Mouse (Mus musculus) small intestine, adult 2 months (tissue): ENCODE results near the gene Hfe2. TPM values are rescaled to one million over a fixed set of nuclear protein-coding genes. Genes with fewer than 3 reads are reported as not detected.
A peak's percentile ranks its signal among the peaks of the same experiment; 100 is the strongest.
"Not testable (repeated sequence)": the region's sequence is repeated elsewhere in the genome, so short reads cannot be mapped to it uniquely, and the experiment has no call there.

Source experiments
- H3K27ac ChIP-seq: fragments of 200-500 bp; 2 replicates; pipeline ENCODE4 v1.5.1; 2012; ENCODE audit warnings: low read depth, low read length, control low read depth, inconsistent platforms; ENCODE audit not compliant: insufficient read depth
- H3K27me3 ChIP-seq: fragments of 200-500 bp; 2 replicates; pipeline ENCODE4 v1.6.1; 2012; ENCODE audit warnings: mild to moderate bottlenecking, moderate library complexity, low read length, inconsistent platforms; ENCODE audit not compliant: control insufficient read depth, insufficient read depth
- H3K36me3 ChIP-seq: fragments of 200-500 bp; 2 replicates; pipeline ENCODE4 v1.6.1; 2012; ENCODE audit warnings: mild to moderate bottlenecking, low read length, control low read depth, inconsistent platforms; ENCODE audit not compliant: control insufficient read depth, insufficient read depth
- H3K4me1 ChIP-seq: fragments of 200-500 bp; 2 replicates; pipeline ENCODE4 v1.6.1; 2012; ENCODE audit warnings: low read length, inconsistent platforms, mixed read lengths; ENCODE audit not compliant: control insufficient read depth, insufficient read depth, insufficient read length
- H3K4me3 ChIP-seq: fragments of 200-500 bp; 2 replicates; pipeline ENCODE4 v1.5.1; 2012; ENCODE audit warnings: low read depth, mild to moderate bottlenecking, control low read depth, inconsistent platforms, low read length, moderate library complexity
- CTCF ChIP-seq: fragments of 200-500 bp; IDR thresholded peaks from 2 replicates; pipeline ENCODE4 v1.5.1; 2012; ENCODE audit warnings: low read depth, mild to moderate bottlenecking, control low read depth, inconsistent platforms, low read length, moderate library complexity, mixed read lengths; ENCODE audit not compliant: insufficient replicate concordance, insufficient read length; ENCODE audit errors: extremely low read depth
- POLR2A ChIP-seq: fragments of 200-500 bp; IDR thresholded peaks from 2 replicates; pipeline ENCODE4 v1.6.1; 2012; ENCODE audit warnings: low read depth, mild to moderate bottlenecking, control low read depth, inconsistent platforms, low read length, moderate library complexity
- WGBS: fragments of 180-500 bp; shearing (Covaris S2); methylation state at CpG from one replicate; pipeline ENCODE4 v1.1.7; 2018; 5-methylcytosine and 5-hydroxymethylcytosine counted together
- polyA plus RNA-seq: library from polyadenylated mRNA; depleted of rRNA; stranded (reverse); fragments of >200 nt; gene quantifications from 2 replicates; pipeline ENCODE4 v1.2.3, GENCODE M21; 2012

Hfe2 gene
- polyA plus RNA-seq, 1 experiment: not detected

GRCm38 (mm10) chr3:96494912-96495311 lies 30.1 kb upstream of the Hfe2 start:
- WGBS: 97% methylated on average over 3 of the region's 3 CpGs
- TF ChIP-seq CTCF (no peak), POLR2A (no peak)
- Histone ChIP-seq H3K4me1 (peaks cover 5% of the 10 kb centered on the region), H3K36me3 (no peaks in the 10 kb centered on the region), H3K27ac (no peak overlapping the region), H3K4me3 (no peak overlapping the region), H3K27me3 (no peaks in the 10 kb centered on the region)

GRCm38 (mm10) chr3:96495490-96496210 lies 29.3 kb upstream of the Hfe2 start:
- Histone ChIP-seq H3K4me3 (no peak overlapping the region), H3K36me3 (no peaks in the 10 kb centered on the region), H3K4me1 (peaks cover 5% of the 10 kb centered on the region), H3K27me3 (no peaks in the 10 kb centered on the region), H3K27ac (no peak overlapping the region)
- no peak for TF ChIP-seq CTCF
- TF ChIP-seq POLR2A: no peak
- WGBS: 95% methylated on average over 1 of the region's 1 CpGs

GRCm38 (mm10) chr3:96496216-96496615 lies 28.8 kb upstream of the Hfe2 start:
- WGBS: 48% methylated on average over 7 of the region's 7 CpGs

GRCm38 (mm10) chr3:96496620-96497275 lies 28.2 kb upstream of the Hfe2 start:
- H3K27me3 ChIP-seq, H3K36me3 ChIP-seq, H3K4me1 ChIP-seq, H3K27ac ChIP-seq: not testable (repeated sequence)
- H3K4me3 ChIP-seq: peak overlapping the region; percentile 68
- WGBS: 16% methylated on average over 14 of the region's 14 CpGs

More at GRCm38 (mm10) chr3:96496216-96496615, 28.8 kb upstream of the Hfe2 start:
- TF ChIP-seq CTCF (no peak), POLR2A (no peak)
- H3K27me3 ChIP-seq: no peaks in the 10 kb centered on the region
- no peaks in the 10 kb centered on the region for H3K36me3 ChIP-seq
- no peak overlapping the region for H3K4me3 ChIP-seq
- peaks cover 5% of the 10 kb centered on the region for H3K4me1 ChIP-seq
- no peak overlapping the region for H3K27ac ChIP-seq

- TF ChIP-seq POLR2A (no peak), CTCF (peak; percentile 76; the same call in 1 of the 2 replicates)
- under 1% methylated on average over 19 of the region's 19 CpGs for WGBS
- H3K36me3 ChIP-seq: no peaks in the 10 kb centered on the region
- H3K4me3 ChIP-seq: peak overlapping the region; percentile 68
- no peaks in the 10 kb centered on the region for H3K27me3 ChIP-seq
- H3K27ac ChIP-seq: no peak overlapping the region
- H3K4me1 ChIP-seq: peaks cover 5% of the 10 kb centered on the region
Observed at GRCm38 (mm10) chr3:96497451-96498028, 27.4 kb upstream of the Hfe2 start.

- H3K4me3 ChIP-seq: no peak overlapping the region
- 87% methylated on average over 4 of the region's 4 CpGs for WGBS
Observed at GRCm38 (mm10) chr3:96498476-96499245, 26.3 kb upstream of the Hfe2 start.

More at GRCm38 (mm10) chr3:96498476-96499245, 26.3 kb upstream of the Hfe2 start:
- Histone ChIP-seq H3K27ac (no peak overlapping the region), H3K4me1 (peaks cover 5% of the 10 kb centered on the region), H3K36me3 (no peaks in the 10 kb centered on the region), H3K27me3 (no peaks in the 10 kb centered on the region)
- no peak for TF ChIP-seq POLR2A
- TF ChIP-seq CTCF: no peak
